Mouse (Mus musculus): ENCODE results near the gene Arhgef15. TPM values are rescaled to one million over a fixed set of nuclear protein-coding genes. Genes with fewer than 3 reads are reported as not detected.

Arhgef15 gene
- total and polyA plus RNA-seq, 3 experiments, result 0.04 TPM; not detected in 2

GRCm38 (mm10) chr11:68901351-68902046, 55.8 kb downstream of the Arhgef15 start, which contains the start of gene Rpl26 (continued):
- TF ChIP-seq SMC3 (IDR thresholded peaks at IDR 0.05; ENCODE audit: low read depth, low read length), result no peak
- TF ChIP-seq MAX (IDR thresholded peaks at IDR 0.05; ENCODE audit: low read length), result no peak
- TF ChIP-seq TCF12 (IDR thresholded peaks at IDR 0.05; ENCODE audit: low read depth, low read length), result peak; percentile 100
- TF ChIP-seq MAZ (IDR thresholded peaks at IDR 0.05; ENCODE audit: low read depth, low read length), result no peak
- TF ChIP-seq KAT2A (IDR thresholded peaks at IDR 0.05; ENCODE audit: insufficient replicate concordance, low read length), result peak; percentile 95
- no peak for TF ChIP-seq ETS1 (conservative IDR thresholded peaks at IDR 0.05; ENCODE audit: low read depth, low read length)
- TF ChIP-seq CHD1 (IDR thresholded peaks at IDR 0.05; ENCODE audit: low read depth, low read length), result no peak
- TF ChIP-seq ZNF384 (IDR thresholded peaks at IDR 0.05; ENCODE audit: low read depth, low read length), result no peak
- TF ChIP-seq SIN3A (IDR thresholded peaks at IDR 0.05; ENCODE audit: low read length), result peak; percentile 26; the same call in 1 of the 2 replicates
- no peak for TF ChIP-seq RAD21 (IDR thresholded peaks at IDR 0.05; ENCODE audit: low read depth, low read length)
- TF ChIP-seq EP300 (IDR thresholded peaks at IDR 0.05; ENCODE audit: low read length), result no peak
- no peak for TF ChIP-seq NRF1 (IDR thresholded peaks at IDR 0.05; ENCODE audit: low read depth, low read length)
- peak; percentile 91 for TF ChIP-seq ZMIZ1 (IDR thresholded peaks at IDR 0.05; ENCODE audit: low read depth, low read length)
- TF ChIP-seq JUN (IDR thresholded peaks at IDR 0.05; ENCODE audit: insufficient read depth, low read depth, low read length), result peak; percentile 92
- TF ChIP-seq HCFC1 (IDR thresholded peaks at IDR 0.05; ENCODE audit: low read depth, low read length), result peak; percentile 92
- peak; percentile 94 to 98 for TF ChIP-seq CTCF (conservative IDR thresholded peaks at IDR 0.05 in 1 of 2, IDR thresholded peaks at IDR 0.05 in 1 of 2; ENCODE audit: low read depth in 2 of 2, low read length in 2 of 2)

GRCm38 (mm10) chr11:68900519-68901350, 56.5 kb downstream of the Arhgef15 start:
- Histone ChIP-seq H3K9me3 (replicated peaks; ENCODE audit: low read length) (peaks cover 5% of the 10 kb centered on the region), H3K79me2 (replicated peaks; ENCODE audit: control insufficient read depth, extremely low read depth, insufficient read depth, poor library complexity, severe bottlenecking) (peaks cover 19% of the 10 kb centered on the region), H3K36me3 (replicated peaks in 1 of 2; ENCODE audit: control insufficient read depth in 1 of 2, insufficient read depth in 1 of 2, low read length in 1 of 2) (peaks cover 28 to 34% of the 10 kb centered on the region in 2 experiments), H3K27me3 (replicated peaks) (peaks cover 18% of the 10 kb centered on the region), H3K27ac (ENCODE audit: insufficient read depth, low read depth) (no peak overlapping the region), H3K4me1 (ENCODE audit: control insufficient read depth in 1 of 2, insufficient read depth in 2 of 2) (peaks cover 5 to 28% of the 10 kb centered on the region in 2 experiments; a peak in 3 of 4 replicates), H3K4me2 (ENCODE audit: insufficient read depth, low read depth, poor library complexity, severe bottlenecking) (peak overlapping the region; percentile 19; the same call in 1 of the 2 replicates), H3K4me3 (replicated peaks in 1 of 3; ENCODE audit: low read depth in 2 of 3, low read length in 2 of 3, poor library complexity in 1 of 3) (peak overlapping the region; percentile 12 to 92 (median 40)), H3K9ac (ENCODE audit: insufficient read depth, low read depth) (peak overlapping the region; percentile 4; the same call in 1 of the 2 replicates)
- dilution Hi-C loops (cut with MboI; ENCODE audit: extremely low pct_ligation_motif_present, extremely low pct_unique_long_range_greater_than_20kb, low sequenced_read_pairs), result no loop called here
- in situ Hi-C loops (cut with MboI; ENCODE audit: low pct_ligation_motif_present, low pct_unique_long_range_greater_than_20kb, low sequenced_read_pairs), result loop anchor here (5.0 kb wide), 1 partner anchor 72 kb away; no protein-coding TSS in a partner anchor
- no peak for DNase-seq (ENCODE audit: extremely low read depth)
- 0 out of 2 replicates have a peak, but pooled peaks have one; percentile 8 for TF ChIP-seq UBTF (IDR thresholded peaks at IDR 0.05; ENCODE audit: low read depth, low read length)
- TF ChIP-seq MAX (IDR thresholded peaks at IDR 0.05; ENCODE audit: low read length), result 0 out of 2 replicates have a peak, but pooled peaks have one; percentile 13
- no peak for TF ChIP-seq MYC (IDR thresholded peaks at IDR 0.05; ENCODE audit: low read depth, low read length)
- no peak for TF ChIP-seq TCF12 (IDR thresholded peaks at IDR 0.05; ENCODE audit: low read depth, low read length)

All from CH12.LX (cell line).